Mouse (Mus musculus) ZHBTc4 (cell line): ENCODE measurements at regions not wholly inside any gene's neighbourhood (a gene's known extent, or its start where the extent isn't known, plus 50 kb on each side); places are given as distances from the start of the nearest gene placed in this dataset.

ENCODE experiments used
- DNase-seq: peaks from one replicate; pipeline ENCODE4 v3.0.0-alpha.2; 2011; ENCODE audit warnings: low read depth, low spot score

DNA sequence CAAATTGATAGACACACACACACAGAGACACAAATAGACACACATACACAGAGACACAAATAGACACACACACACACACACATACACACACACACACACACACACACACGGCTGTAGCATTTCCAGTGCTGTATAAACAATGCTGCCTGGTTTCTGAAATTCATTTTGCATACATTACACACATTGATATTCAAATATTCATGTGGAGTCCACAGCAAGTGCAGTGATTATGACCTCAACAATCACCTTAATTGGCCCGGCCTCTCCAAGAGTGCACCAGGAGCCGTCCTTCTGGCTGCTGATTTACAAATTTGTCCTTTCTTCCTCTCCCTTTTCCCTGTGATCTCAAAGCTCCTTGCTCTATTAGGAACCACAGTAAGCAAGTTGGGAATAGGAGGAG lies 61.2 kb upstream of the Lhx8 start:
- DNase-seq, result no peak

DNA sequence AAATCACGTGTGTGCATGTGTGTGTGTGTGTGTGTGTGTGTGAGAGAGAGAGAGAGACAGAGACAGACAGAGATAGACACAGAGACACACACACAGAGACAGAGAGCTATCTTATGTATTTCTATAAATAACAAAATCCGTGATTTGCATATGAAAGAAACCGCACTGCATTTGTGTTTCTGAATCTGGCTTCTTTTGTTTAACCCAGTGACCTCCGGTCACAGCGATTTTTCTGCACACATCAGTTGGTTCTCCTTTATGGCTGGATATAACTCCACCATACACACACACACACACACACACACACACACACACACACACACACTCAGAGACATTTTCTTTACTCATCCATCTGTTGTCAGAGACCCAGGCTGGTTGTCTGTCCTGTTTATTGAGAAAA lies 58.2 kb upstream of the Lhx8 start:
- no peak for DNase-seq

DNA sequence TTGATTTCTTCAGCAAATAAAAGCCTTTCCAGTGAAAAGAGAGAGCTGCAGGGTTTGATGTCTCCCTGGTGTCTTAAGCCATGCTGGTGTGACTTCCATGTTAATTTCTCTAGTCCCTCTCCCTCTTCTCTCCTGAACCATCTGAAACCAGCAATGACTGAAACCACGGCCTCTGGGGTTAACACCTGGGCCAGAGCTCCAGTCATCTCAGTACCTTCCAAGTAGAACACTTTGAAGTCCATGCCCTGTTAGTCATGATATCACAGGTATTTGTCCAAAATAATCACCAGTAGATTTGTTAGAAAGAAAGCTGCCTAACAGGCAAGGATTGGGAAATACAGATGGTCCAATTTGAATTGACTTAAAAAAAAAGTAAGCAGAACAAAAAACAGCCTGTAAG lies 56.8 kb upstream of the Lhx8 start:
- no peak for DNase-seq

DNA sequence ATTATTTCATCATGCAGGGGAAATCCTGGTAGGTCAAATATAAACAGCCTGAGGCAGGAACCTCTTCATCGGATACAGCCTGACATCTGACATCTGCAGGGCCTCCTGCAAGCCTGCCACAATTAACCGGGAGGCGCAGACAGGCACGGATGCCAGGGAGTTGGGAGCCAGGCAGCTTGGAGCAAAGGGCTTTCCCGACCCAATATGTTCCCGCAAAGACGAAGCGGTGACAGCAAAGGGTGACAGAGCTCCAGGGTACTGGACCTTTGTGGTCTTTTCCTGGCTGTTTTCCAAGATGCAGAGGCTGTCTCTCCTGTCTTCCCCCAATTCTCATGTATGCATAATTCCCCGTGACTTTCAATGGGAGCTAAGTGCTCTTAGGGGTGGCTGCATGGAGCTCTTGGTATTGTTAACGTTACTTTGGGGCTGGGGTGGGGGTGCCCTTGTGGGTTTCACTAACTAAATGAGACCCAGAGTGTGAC lies 55.4 kb upstream of the Lhx8 start:
- no peak for DNase-seq

DNA sequence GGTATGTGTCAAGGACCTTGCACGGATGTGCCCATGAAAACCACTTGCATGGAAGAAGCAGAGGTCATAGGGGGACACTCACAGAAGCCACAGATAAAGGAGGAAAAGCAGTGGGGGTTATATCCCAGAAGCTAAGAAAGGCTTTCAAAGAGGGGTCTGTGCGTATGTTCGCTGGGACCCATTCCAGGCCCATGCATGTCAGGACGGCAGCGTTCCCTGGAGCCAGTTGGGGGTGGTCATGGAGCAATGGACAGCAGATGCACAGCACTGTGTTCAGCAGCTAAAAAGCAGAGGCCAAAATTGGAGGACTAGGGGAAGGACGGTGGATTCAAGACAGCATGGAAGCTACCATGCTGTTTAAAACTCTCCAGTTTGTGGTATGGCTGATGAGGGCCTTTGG lies 52.4 kb upstream of the Lhx8 start:
- DNase-seq, result no peak

DNA sequence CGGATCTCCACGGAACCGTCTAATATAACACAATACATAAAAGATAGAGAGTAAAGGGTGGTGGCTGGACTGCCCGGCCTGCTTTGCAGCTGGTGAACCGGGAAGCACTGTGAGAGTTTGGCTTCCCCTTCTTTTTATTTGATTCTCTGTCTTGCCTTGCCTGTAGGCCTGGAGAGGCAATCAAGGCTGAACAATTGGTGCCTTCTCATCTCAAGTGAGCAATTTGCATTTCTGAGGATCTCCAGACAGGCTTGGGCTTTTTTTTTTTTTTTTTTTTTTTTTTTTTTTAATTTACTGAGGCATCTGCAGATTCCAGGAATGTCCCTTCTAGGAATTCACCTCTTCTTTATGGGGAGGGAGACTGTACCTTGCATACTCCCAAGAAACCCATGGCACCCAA lies 51.1 kb upstream of the Lhx8 start:
- peak; percentile 91 for DNase-seq
